Mouse (Mus musculus) intestine, embryonic 14.5 days (tissue): ENCODE data around the gene Zbtb7b. TPM values are rescaled to one million over a fixed set of nuclear protein-coding genes. Genes with fewer than 3 reads are reported as not detected.

ENCODE experiments used
- ATAC-seq: fragments of 200-750 bp; cut with Nextera tagmentation; replicated peaks from 2 replicates; pipeline ENCODE4 v1.8.0; 2017; ENCODE audit warnings: low read depth, moderate number of reproducible peaks, moderate TSS enrichment, moderate library complexity; ENCODE audit not compliant: low FRiP score, low TSS enrichment
- DNase-seq: peaks from one replicate; pipeline ENCODE4 v3.0.0-alpha.2; 2018; ENCODE audit warnings: low spot score
- H3K27ac ChIP-seq: fragments of 300-500 bp; sonication (generic); 2 replicates; pipeline ENCODE4 v1.5.1; 2014; ENCODE audit warnings: low read depth, mild to moderate bottlenecking, control low read depth
- H3K27me3 ChIP-seq: fragments of 300-500 bp; sonication (generic); replicated peaks from 2 replicates; pipeline ENCODE4 v1.6.1; 2014; ENCODE audit warnings: low read length, control low read depth; ENCODE audit not compliant: control insufficient read depth, insufficient read depth
- H3K36me3 ChIP-seq: fragments of 300-500 bp; sonication (generic); 2 replicates; pipeline ENCODE4 v1.6.1; 2014; ENCODE audit warnings: low read length, control low read depth; ENCODE audit not compliant: control insufficient read depth, insufficient read depth
- H3K4me1 ChIP-seq: fragments of 300-500 bp; sonication (generic); replicated peaks from 2 replicates; pipeline ENCODE4 v1.6.1; 2014; ENCODE audit warnings: low read length, control low read depth, mixed read lengths; ENCODE audit not compliant: control insufficient read depth, insufficient read depth
- H3K4me2 ChIP-seq: fragments of 300-500 bp; sonication (generic); 2 replicates; pipeline ENCODE4 v1.6.1; 2014; ENCODE audit warnings: low read length
- H3K4me3 ChIP-seq: fragments of 300-500 bp; sonication (generic); 2 replicates; pipeline ENCODE4 v1.5.1; 2014; ENCODE audit warnings: low read depth, low read length, control low read depth, mixed read lengths
- H3K9ac ChIP-seq: fragments of 300-500 bp; sonication (generic); 2 replicates; pipeline ENCODE4 v1.6.1; 2014; ENCODE audit warnings: mild to moderate bottlenecking, low read length
- H3K9me3 ChIP-seq: fragments of 300-500 bp; sonication (generic); 2 replicates; pipeline ENCODE4 v1.6.1; 2016; ENCODE audit warnings: low read length, control low read depth; ENCODE audit not compliant: control insufficient read depth
- WGBS: fragments of 180-500 bp; shearing (Covaris S2); extraction: QIAGEN DNeasy Blood & Tissue Kit; methylation state at CpG from one replicate; pipeline ENCODE4 v1.1.7; 2014; 5-methylcytosine and 5-hydroxymethylcytosine counted together
- polyA plus RNA-seq: library from polyadenylated mRNA; unstranded; fragments of >200 nt; fragmentation: Nextera tagmentation; extraction: Ambion mirVana; gene quantifications from 2 replicates; pipeline ENCODE4 v1.2.1, GENCODE M21; 2014

Zbtb7b gene
- polyA plus RNA-seq, 1 experiment from 2014 or later = 4.7 TPM

- no peaks in the 10 kb centered on the region for H3K27me3 ChIP-seq
- H3K9ac ChIP-seq = no peak overlapping the region
- no peak overlapping the region for H3K4me3 ChIP-seq
- H3K4me2 ChIP-seq = no peak overlapping the region
- 95% methylated on average over 8 of the region's 8 CpGs for WGBS
- ATAC-seq = no peak
- no peak for DNase-seq
- peaks cover 17% of the 10 kb centered on the region for H3K4me1 ChIP-seq
- H3K36me3 ChIP-seq = peaks cover 32% of the 10 kb centered on the region
- no peak overlapping the region for H3K27ac ChIP-seq
- no peaks in the 10 kb centered on the region for H3K9me3 ChIP-seq
Observed at GRCm38 (mm10) chr3:89416158-89416557, 21.6 kb upstream of the Zbtb7b start.

- DNase-seq = peak; percentile 100
- Histone ChIP-seq H3K9me3 (no peaks in the 10 kb centered on the region), H3K27ac (no peak within 1 kb of the TSS), H3K27me3 (no peaks in the 10 kb centered on the region), H3K4me1 (peaks cover 6% of the 10 kb centered on the region), H3K4me2 (peak within 1 kb of the TSS; percentile 88), H3K4me3 (peak within 1 kb of the TSS; percentile 73), H3K36me3 (peaks cover 32% of the 10 kb centered on the region), H3K9ac (peak within 1 kb of the TSS; percentile 56)
- WGBS = 5% methylated on average over 28 of the region's 28 CpGs
- ATAC-seq = peak; percentile 100
Observed at GRCm38 (mm10) chr3:89411490-89412393, 17.2 kb upstream of the Zbtb7b start, which contains the start of gene Flad1. Gene Flad1, minus strand, starts transcription at chr3:89411870.

- Histone ChIP-seq H3K36me3 (peaks cover 29% of the 10 kb centered on the region), H3K27ac (no peak overlapping the region), H3K4me2 (peak overlapping the region; percentile 88)
Observed at GRCm38 (mm10) chr3:89410864-89411263, 16.3 kb upstream of the Zbtb7b start.

GRCm38 (mm10) chr3:89409701-89410100, 15.1 kb upstream of the Zbtb7b start:
- Histone ChIP-seq H3K27me3 (no peaks in the 10 kb centered on the region), H3K4me1 (peaks cover 5% of the 10 kb centered on the region; the same call in 1 of the 2 replicates), H3K9ac (no peak overlapping the region), H3K4me3 (no peak overlapping the region), H3K36me3 (peaks cover 28% of the 10 kb centered on the region), H3K4me2 (no peak overlapping the region), H3K27ac (no peak overlapping the region), H3K9me3 (no peaks in the 10 kb centered on the region)
- ATAC-seq (no peak), DNase-seq (no peak)
- WGBS = 94% methylated on average over 3 of the region's 3 CpGs

More at GRCm38 (mm10) chr3:89410864-89411263, 16.3 kb upstream of the Zbtb7b start:
- Histone ChIP-seq H3K9me3 (no peaks in the 10 kb centered on the region), H3K9ac (peak overlapping the region; percentile 56), H3K27me3 (no peaks in the 10 kb centered on the region), H3K4me1 (peaks cover 5% of the 10 kb centered on the region; the same call in 1 of the 2 replicates), H3K4me3 (peak overlapping the region; percentile 73)
- ATAC-seq (no peak), DNase-seq (no peak)
- 77% methylated on average over 10 of the region's 10 CpGs for WGBS

GRCm38 (mm10) chr3:89408448-89408847, 13.9 kb upstream of the Zbtb7b start:
- no peak overlapping the region for H3K9ac ChIP-seq
- peaks cover 5% of the 10 kb centered on the region; the same call in 1 of the 2 replicates for H3K4me1 ChIP-seq
- H3K9me3 ChIP-seq = no peaks in the 10 kb centered on the region
- H3K27ac ChIP-seq = no peak overlapping the region
- DNase-seq (no peak), ATAC-seq (no peak)
- no peaks in the 10 kb centered on the region for H3K27me3 ChIP-seq
- no peak overlapping the region for H3K4me2 ChIP-seq
- H3K36me3 ChIP-seq = peaks cover 28% of the 10 kb centered on the region
- no peak overlapping the region for H3K4me3 ChIP-seq
- 66% methylated on average over 16 of the region's 16 CpGs for WGBS

- Histone ChIP-seq H3K27me3 (no peaks in the 10 kb centered on the region), H3K4me3 (no peak overlapping the region), H3K36me3 (peaks cover 24% of the 10 kb centered on the region), H3K4me2 (no peak overlapping the region), H3K27ac (no peak overlapping the region), H3K9ac (no peak overlapping the region), H3K9me3 (no peaks in the 10 kb centered on the region), H3K4me1 (peaks cover 5% of the 10 kb centered on the region; the same call in 1 of the 2 replicates)
- WGBS = 87% methylated on average over 6 of the region's 6 CpGs
- ATAC-seq = no peak
- DNase-seq = no peak
Observed at GRCm38 (mm10) chr3:89406887-89407286, 12.3 kb upstream of the Zbtb7b start.

GRCm38 (mm10) chr3:89402693-89403092, 8.1 kb upstream of the Zbtb7b start, which contains the start of gene Lenep:
Gene Lenep, minus strand, starts transcription at chr3:89402793.
- Histone ChIP-seq H3K4me2 (no peak within 1 kb of the TSS), H3K36me3 (peaks cover 26% of the 10 kb centered on the region), H3K4me3 (no peak within 1 kb of the TSS), H3K27me3 (no peaks in the 10 kb centered on the region), H3K9me3 (no peaks in the 10 kb centered on the region), H3K9ac (no peak within 1 kb of the TSS), H3K27ac (no peak within 1 kb of the TSS), H3K4me1 (no peaks in the 10 kb centered on the region)
- 89% methylated on average over 5 of the region's 5 CpGs for WGBS
- DNase-seq = no peak
- ATAC-seq = no peak

GRCm38 (mm10) chr3:89401329-89401728, 6.8 kb upstream of the Zbtb7b start:
- Histone ChIP-seq H3K4me2 (no peak overlapping the region), H3K4me1 (0 out of 2 replicates have a peak, but pooled peaks cover 2% of the 10 kb centered on the region), H3K9me3 (no peaks in the 10 kb centered on the region), H3K27ac (no peak overlapping the region), H3K27me3 (no peaks in the 10 kb centered on the region), H3K9ac (no peak overlapping the region), H3K36me3 (peaks cover 26% of the 10 kb centered on the region), H3K4me3 (no peak overlapping the region)
- 89% methylated on average over 7 of the region's 7 CpGs for WGBS
- ATAC-seq (no peak), DNase-seq (no peak)
